Mouse (Mus musculus) MEL (cell line): ENCODE measurements around the gene Klk15.

Source experiments
- CHD1 ChIP-seq: IDR thresholded peaks from 2 replicates; pipeline ENCODE4 v1.6.1; 2012; ENCODE audit warnings: low read depth, mild to moderate bottlenecking, inconsistent platforms, low read length, improper control_type of control experiment
- CTCF ChIP-seq, 3 experiments: IDR thresholded peaks in 2 of 3; conservative IDR thresholded peaks in 1 of 3; 2 replicates each; pipeline ENCODE4 v1.5.1; 2011 to 2012; ENCODE audit warnings: low read length in 3 of 3, low read depth in 2 of 3, mild to moderate bottlenecking in 2 of 3, improper control_type of control experiment in 1 of 3, inconsistent platforms in 1 of 3, mixed read lengths in 1 of 3, moderate library complexity in 1 of 3; ENCODE audit not compliant: control insufficient read depth in 1 of 3, insufficient read depth in 1 of 3, poor library complexity in 1 of 3, severe bottlenecking in 1 of 3
- E2F4 ChIP-seq: IDR thresholded peaks from 2 replicates; pipeline ENCODE4 v1.6.1; 2011; ENCODE audit warnings: low read depth, low read length, improper control_type of control experiment, borderline replicate concordance
- MAX ChIP-seq: IDR thresholded peaks from 2 replicates; pipeline ENCODE4 v1.6.1; 2011; ENCODE audit warnings: low read length, improper control_type of control experiment
- TBP ChIP-seq: IDR thresholded peaks from 2 replicates; pipeline ENCODE4 v1.8.0; 2011; ENCODE audit warnings: low read depth, low read length, improper control_type of control experiment
- ZC3H11A ChIP-seq: IDR thresholded peaks from 2 replicates; pipeline ENCODE4 v1.6.1; 2012; ENCODE audit warnings: low read depth, mild to moderate bottlenecking, inconsistent platforms, low read length, improper control_type of control experiment

- no peak for TF ChIP-seq ZC3H11A
- no peak for TF ChIP-seq CTCF (IDR thresholded peaks at IDR 0.05 in 2 of 3, conservative IDR thresholded peaks at IDR 0.05 in 1 of 3; ENCODE audit: control insufficient read depth in 1 of 3, insufficient read depth in 1 of 3, low read depth in 2 of 3, low read length in 3 of 3, poor library complexity in 1 of 3, severe bottlenecking in 1 of 3)
- no peak for TF ChIP-seq MAX
- no peak for TF ChIP-seq TBP
- no peak for TF ChIP-seq CHD1
- no peak for TF ChIP-seq E2F4
Measured at GRCm38 (mm10) chr7:43950364-43950763, 16.8 kb downstream of the Klk15 start, which contains the start of gene Klk1b8.
